Mouse (Mus musculus): ENCODE results near the gene Acaa1b. TPM values are rescaled to one million over a fixed set of nuclear protein-coding genes. Genes with fewer than 3 reads are reported as not detected.
A peak's percentile ranks its signal among the peaks of the same experiment; 100 is the strongest.

Acaa1b gene
- 0.04 TPM in 1 of 2 replicates, not detected in the other for polyA plus RNA-seq (2012)

DNA sequence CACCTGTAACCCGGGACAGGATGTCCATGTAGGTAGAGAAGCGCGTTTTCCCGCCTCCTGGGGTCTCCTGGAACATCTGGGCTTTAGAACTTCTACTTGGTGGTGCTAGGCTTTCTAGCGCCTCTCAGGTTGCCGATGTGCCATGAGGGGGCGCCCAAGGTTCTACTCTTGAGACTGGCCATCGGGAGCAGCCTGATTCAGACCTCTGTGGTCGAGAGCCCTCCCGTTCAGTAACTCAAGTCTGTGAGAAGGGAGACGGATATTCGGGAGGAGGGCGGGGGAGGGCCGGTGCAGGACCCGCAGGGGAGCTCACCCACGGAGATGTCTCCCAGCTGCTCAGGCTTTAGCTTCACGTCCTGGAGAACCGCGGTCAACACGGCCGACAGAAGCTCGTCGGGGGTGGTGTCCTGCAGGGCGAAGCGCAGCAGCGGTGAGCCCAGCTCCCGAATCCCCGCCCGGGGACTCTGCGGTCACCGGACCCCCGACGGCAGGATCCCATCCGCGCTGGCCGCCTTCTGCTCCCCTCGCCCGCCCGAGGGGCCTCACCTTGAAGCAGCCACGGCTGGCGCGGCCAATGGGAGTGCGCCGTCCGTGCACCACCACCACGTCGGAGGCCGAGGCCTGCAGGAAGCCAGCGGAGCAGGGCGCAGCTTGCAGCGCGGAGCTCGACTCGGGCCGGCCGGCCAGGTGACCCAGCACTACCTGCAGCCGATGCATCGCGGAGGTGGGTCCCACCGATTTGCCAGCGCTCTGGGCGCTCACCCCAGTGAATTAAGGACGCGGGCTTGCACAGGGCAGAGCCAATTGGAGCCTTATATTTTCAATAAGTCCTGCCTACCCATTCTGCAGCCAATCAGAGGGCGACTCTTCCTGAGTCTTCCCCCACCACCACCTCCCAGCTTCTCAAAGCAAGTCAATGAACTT, at the start of gene Acaa1b:
TSS of gene Acaa1b (minus strand) at position 816 of the 924 bp plus-strand sequence.
- no peaks in the 10 kb centered on the region for H3K9me3 ChIP-seq (ENCODE audit: control insufficient read depth, low read length)

DNA sequence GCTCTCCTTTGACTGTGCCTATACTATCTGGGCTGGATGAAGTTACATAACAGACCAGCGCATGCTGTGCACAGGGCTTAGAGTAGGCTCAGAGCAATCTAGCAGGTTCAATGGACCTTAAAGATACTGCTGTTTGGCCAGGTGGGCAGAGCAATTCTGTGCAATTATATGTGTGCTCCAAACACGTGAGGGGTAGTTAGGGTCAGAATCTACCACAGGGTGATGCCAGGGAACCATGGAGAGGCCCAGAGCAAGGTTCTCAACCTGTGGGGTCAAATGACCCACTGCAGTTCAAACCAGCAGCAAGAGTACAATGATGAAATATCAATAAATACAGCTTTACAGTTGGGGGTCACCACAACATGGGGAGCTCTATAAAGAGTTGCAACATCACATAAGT, 49.8 kb upstream of the Acaa1b start:
- Histone ChIP-seq H3K36me3 (ENCODE audit: control insufficient read depth) (no peaks in the 10 kb centered on the region), H3K4me3 (replicated peaks) (no peak overlapping the region), H3K4me1 (ENCODE audit: control insufficient read depth) (no peaks in the 10 kb centered on the region), H3K9me3 (ENCODE audit: control insufficient read depth, low read length) (peaks cover 35% of the 10 kb centered on the region), H3K27me3 (ENCODE audit: control insufficient read depth) (no peaks in the 10 kb centered on the region)
- TF ChIP-seq TAL1 (IDR thresholded peaks at IDR 0.05; ENCODE audit: low read length), result no peak
- TF ChIP-seq GATA1 (IDR thresholded peaks at IDR 0.05; ENCODE audit: low read length), result no peak

More for the DNA sequence above, at the start of gene Acaa1b:
- Histone ChIP-seq H3K36me3 (ENCODE audit: control insufficient read depth) (no peaks in the 10 kb centered on the region; the same call in 1 of the 2 replicates), H3K4me3 (replicated peaks) (peak within 1 kb of the TSS; percentile 50), H3K27me3 (ENCODE audit: control insufficient read depth) (peaks cover 28% of the 10 kb centered on the region), H3K4me1 (ENCODE audit: control insufficient read depth) (no peaks in the 10 kb centered on the region)
- TF ChIP-seq GATA1 (IDR thresholded peaks at IDR 0.05; ENCODE audit: low read length) (no peak), TAL1 (IDR thresholded peaks at IDR 0.05; ENCODE audit: low read length) (no peak)

DNA sequence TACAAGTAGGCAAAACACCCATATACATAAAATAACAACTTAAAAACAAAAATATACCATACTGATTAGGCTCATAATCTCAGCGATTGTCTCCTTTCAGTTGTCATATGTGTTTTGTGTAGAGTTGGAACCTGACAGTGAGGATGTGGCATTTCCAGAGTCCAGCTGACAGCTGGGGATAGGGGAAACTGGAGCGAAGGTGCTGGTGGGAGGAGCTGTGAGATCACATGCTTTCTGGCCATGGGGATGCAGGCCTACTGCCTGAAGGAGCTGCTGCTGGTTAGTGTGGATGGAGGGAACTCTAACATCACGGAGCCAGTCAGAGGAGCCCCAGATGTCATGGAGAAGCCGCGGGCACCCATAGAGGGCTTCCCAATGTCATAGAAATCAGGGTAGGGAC, 48.9 kb upstream of the Acaa1b start:
- H3K4me3 ChIP-seq (replicated peaks), result no peak overlapping the region
- H3K9me3 ChIP-seq (ENCODE audit: control insufficient read depth, low read length), result peaks cover 30% of the 10 kb centered on the region
- H3K4me1 ChIP-seq (ENCODE audit: control insufficient read depth), result no peaks in the 10 kb centered on the region
- no peaks in the 10 kb centered on the region for H3K27me3 ChIP-seq (ENCODE audit: control insufficient read depth)
- no peak for TF ChIP-seq TAL1 (IDR thresholded peaks at IDR 0.05; ENCODE audit: low read length)
- no peak for TF ChIP-seq GATA1 (IDR thresholded peaks at IDR 0.05; ENCODE audit: low read length)
- H3K36me3 ChIP-seq (ENCODE audit: control insufficient read depth), result no peaks in the 10 kb centered on the region

DNA sequence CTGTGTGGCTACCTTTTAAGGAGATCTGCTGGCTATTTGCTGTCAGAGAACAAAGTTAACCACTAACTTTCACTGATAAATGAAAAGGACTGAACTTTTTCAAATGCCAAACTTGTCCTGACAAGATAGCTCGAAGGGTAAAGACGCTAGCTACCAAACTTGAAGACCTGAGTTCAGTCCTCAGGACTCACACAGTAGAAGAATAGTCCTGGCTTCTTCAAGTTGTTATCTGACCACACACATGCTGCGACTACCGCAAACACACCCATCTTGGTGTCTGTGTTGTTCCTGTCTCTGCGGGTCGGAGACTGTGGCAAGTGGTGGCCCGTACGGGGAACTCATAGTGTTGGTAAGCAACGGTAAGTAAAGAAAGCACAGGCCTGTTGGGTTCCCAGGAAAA, 46.7 kb upstream of the Acaa1b start:
- no peaks in the 10 kb centered on the region for H3K4me1 ChIP-seq (ENCODE audit: control insufficient read depth)
- H3K27me3 ChIP-seq (ENCODE audit: control insufficient read depth), result no peaks in the 10 kb centered on the region
- no peak for TF ChIP-seq TAL1 (IDR thresholded peaks at IDR 0.05; ENCODE audit: low read length)
- no peak for TF ChIP-seq GATA1 (IDR thresholded peaks at IDR 0.05; ENCODE audit: low read length)
- H3K4me3 ChIP-seq (replicated peaks), result no peak overlapping the region
- peaks cover 21% of the 10 kb centered on the region for H3K9me3 ChIP-seq (ENCODE audit: control insufficient read depth, low read length)
- no peaks in the 10 kb centered on the region for H3K36me3 ChIP-seq (ENCODE audit: control insufficient read depth)

DNA sequence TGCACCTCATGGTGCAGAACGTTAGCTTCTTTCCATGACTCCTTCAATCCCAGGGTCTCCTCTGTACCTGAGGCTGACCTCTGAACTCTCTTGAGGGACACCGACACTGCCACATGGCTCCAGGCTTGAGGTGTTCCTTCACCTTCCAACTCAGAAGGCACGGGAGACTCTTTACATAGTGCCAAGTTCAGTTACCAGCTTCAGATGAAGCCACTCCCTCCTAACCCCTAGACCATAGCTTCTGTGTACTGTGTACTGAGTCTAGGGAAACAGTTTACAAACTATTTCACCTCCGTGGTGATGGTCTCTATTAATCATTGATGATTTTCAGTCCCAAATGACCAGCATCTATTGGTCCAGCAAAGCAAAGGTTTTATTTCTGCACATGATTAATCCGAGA, 44.8 kb upstream of the Acaa1b start:
- Histone ChIP-seq H3K36me3 (ENCODE audit: control insufficient read depth) (no peaks in the 10 kb centered on the region), H3K4me3 (replicated peaks) (no peak overlapping the region), H3K27me3 (ENCODE audit: control insufficient read depth) (no peaks in the 10 kb centered on the region), H3K9me3 (ENCODE audit: control insufficient read depth, low read length) (peaks cover 21% of the 10 kb centered on the region), H3K4me1 (ENCODE audit: control insufficient read depth) (no peaks in the 10 kb centered on the region)
- no peak for TF ChIP-seq TAL1 (IDR thresholded peaks at IDR 0.05; ENCODE audit: low read length)
- TF ChIP-seq GATA1 (IDR thresholded peaks at IDR 0.05; ENCODE audit: low read length), result no peak

DNA sequence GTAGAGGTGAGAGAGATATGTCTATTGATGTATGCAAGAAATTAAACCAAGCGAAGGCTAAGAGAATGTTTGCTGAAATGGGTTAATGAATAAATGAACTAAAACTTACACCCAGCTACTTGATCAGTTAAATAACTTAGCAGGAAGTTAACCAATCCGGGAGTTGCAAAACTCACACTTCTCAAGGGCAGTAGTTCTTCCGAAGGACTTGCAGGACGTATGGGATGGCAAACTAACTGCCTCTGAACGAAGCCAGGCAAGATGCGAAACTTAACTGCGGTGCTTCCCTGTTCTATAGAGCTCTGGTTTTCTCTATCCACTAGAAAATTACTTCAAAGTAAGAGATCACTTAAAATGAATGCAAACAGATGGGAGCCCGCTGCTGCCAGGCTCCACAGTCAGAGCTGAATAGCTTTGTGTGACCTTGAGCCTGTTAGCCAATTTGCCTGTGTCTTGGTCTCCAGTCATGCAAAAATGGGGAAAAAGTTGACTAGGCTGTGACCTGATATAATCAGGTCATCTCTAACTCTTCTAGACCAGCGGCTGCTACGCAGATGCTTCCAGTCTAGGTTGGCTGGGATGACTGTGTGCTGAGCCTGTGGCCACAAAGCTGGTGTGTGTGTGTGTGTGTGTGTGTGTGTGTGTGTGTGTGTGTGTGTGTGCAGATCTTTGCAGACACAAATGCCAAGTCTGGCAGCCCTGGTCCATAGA, 42.4 kb upstream of the Acaa1b start:
- no peak for TF ChIP-seq GATA1 (IDR thresholded peaks at IDR 0.05; ENCODE audit: low read length)
- no peak for TF ChIP-seq TAL1 (IDR thresholded peaks at IDR 0.05; ENCODE audit: low read length)
- H3K36me3 ChIP-seq (ENCODE audit: control insufficient read depth), result no peaks in the 10 kb centered on the region
- peaks cover 10% of the 10 kb centered on the region for H3K9me3 ChIP-seq (ENCODE audit: control insufficient read depth, low read length)
- H3K27me3 ChIP-seq (ENCODE audit: control insufficient read depth), result no peaks in the 10 kb centered on the region
- H3K4me1 ChIP-seq (ENCODE audit: control insufficient read depth), result no peaks in the 10 kb centered on the region
- H3K4me3 ChIP-seq (replicated peaks), result no peak overlapping the region

DNA sequence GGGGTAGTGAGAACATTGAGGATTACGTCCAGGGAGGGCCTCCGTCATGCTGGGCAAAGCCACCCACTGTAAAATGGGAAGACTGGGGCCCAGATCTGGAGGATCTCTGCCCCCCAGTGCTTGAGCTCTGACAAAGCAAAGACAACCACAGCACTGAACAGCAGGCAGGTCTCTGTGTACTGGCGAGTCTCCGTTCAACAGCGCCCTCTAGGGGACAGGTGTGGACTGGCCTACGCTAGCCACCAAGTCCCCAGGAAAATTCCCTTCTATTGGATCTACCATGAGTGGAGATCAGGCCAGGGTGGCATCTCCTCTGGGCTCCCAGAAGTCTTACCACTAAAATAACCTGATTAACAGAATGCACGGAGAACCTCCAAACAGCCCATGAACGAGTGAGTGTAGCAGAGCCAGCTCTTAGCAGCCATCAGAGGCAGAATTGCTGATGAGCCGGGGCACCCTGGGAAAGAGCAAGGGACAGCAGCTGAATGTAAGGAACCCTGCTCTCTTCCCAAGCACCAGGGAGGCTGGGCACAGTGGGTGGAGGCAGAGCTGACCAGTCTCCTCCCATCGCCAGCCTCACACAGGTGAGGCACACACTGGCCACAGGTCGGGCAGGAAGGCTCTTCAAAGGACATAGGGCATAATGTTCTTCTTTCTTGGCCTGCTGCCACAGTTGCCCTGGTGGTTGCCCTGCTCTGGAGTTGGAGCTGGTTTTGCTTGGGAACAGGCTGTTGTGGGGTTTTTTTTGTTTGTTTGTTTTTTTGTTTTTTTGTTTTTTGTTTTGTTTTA, 35.5 kb upstream of the Acaa1b start:
- Histone ChIP-seq H3K27me3 (ENCODE audit: control insufficient read depth) (no peaks in the 10 kb centered on the region), H3K4me1 (ENCODE audit: control insufficient read depth) (no peaks in the 10 kb centered on the region), H3K9me3 (ENCODE audit: control insufficient read depth, low read length) (no peaks in the 10 kb centered on the region), H3K36me3 (ENCODE audit: control insufficient read depth) (no peaks in the 10 kb centered on the region), H3K4me3 (replicated peaks) (no peak overlapping the region)
- TF ChIP-seq GATA1 (IDR thresholded peaks at IDR 0.05; ENCODE audit: low read length), result no peak
- TF ChIP-seq TAL1 (IDR thresholded peaks at IDR 0.05; ENCODE audit: low read length), result no peak

DNA sequence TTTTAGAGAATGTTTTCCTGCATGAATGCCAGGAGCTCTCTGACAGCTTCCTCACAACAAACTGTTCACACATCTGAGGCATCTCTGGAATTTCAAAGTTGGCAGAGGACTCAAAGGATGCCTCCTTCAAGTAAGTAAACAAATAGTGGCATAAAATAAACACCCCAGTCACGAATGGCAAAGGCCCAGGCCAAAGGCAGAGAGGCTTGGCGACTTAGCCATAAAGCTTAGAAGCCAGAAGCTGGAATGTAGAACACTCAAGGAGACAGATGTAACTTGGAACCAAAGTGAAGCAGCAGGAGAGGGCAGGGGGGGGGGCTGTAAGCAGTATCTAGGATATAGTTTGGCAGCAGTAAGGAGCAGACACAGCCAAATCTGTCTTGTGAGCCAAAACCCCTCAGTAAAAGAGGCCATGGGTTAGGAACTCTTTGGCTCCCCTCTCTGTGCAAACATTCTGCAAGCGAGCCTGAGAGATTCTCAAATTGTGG, 24.4 kb upstream of the Acaa1b start:
- Histone ChIP-seq H3K9me3 (ENCODE audit: control insufficient read depth, low read length) (no peaks in the 10 kb centered on the region), H3K36me3 (ENCODE audit: control insufficient read depth) (no peaks in the 10 kb centered on the region), H3K4me1 (ENCODE audit: control insufficient read depth) (no peaks in the 10 kb centered on the region), H3K4me3 (replicated peaks) (no peak overlapping the region), H3K27me3 (ENCODE audit: control insufficient read depth) (no peaks in the 10 kb centered on the region)
- TF ChIP-seq GATA1 (IDR thresholded peaks at IDR 0.05; ENCODE audit: low read length) (no peak), TAL1 (IDR thresholded peaks at IDR 0.05; ENCODE audit: low read length) (no peak)
